Mouse (Mus musculus): ENCODE results near the gene Anks3. TPM values are rescaled to one million over a fixed set of nuclear protein-coding genes. Genes with fewer than 3 reads are reported as not detected.
A peak's percentile ranks its signal among the peaks of the same experiment; 100 is the strongest.

Gene Anks3
- polyA plus RNA-seq (2012; ENCODE audit: insufficient read depth, insufficient read length, missing spikeins), result 12.0 and 14.1 TPM in 2 replicates

DNA sequence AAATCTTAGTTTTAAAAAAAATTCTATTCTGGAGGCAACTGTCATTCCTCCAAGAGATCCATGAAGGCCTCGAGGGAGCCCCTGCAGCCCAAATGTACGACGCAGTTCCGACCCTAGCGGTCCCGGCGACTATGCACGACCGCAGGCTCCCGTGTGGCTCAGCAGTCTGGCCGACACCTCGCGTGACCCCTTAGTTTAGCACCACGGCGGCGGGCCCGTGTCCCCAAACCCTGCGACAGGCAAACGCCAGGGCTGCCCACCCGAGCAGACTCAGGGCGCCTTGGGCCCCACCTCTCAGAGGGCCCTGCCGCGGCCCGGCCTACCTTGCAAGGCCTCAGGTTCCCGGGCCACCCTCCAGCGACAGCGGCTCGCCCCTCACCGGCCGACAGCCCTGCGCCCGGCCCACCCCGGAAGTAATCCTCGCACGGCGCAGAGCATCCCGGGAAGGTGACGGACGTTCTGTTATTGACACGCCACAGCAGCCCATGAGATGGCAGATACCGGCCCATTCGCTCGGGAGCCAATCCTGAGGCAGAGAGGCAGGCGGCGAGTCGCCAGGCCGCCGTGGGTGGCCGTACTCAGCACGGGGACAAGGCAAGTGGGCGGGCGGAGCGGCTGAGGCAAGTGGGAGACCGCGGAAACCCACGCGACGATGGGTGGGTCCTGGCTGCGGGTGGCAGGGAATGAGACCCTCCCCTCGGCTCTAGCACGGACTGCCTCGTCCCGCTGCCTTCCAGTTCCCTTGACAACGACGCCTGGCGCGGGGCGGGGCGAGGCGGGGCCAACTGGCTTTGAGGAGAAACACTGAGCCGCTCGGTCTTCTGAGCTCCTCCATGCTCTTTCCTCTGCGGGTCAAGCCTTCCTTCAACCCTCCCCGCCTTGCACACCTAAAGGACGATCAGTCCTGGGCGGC is at the start of gene Anks3:
Gene Anks3 (minus strand): TSS at position 409 of the 913 bp plus-strand sequence.
- H3K4me1 ChIP-seq (ENCODE audit: control insufficient read depth, insufficient read depth, insufficient read length, low read length), result peaks cover 4% of the 10 kb centered on the region
- peak within 1 kb of the TSS; percentile 69 for H3K4me3 ChIP-seq (ENCODE audit: insufficient read depth, low read depth, low read length)
- peak within 1 kb of the TSS; percentile 46 for H3K27ac ChIP-seq (replicated peaks; ENCODE audit: low read depth, low read length)

DNA sequence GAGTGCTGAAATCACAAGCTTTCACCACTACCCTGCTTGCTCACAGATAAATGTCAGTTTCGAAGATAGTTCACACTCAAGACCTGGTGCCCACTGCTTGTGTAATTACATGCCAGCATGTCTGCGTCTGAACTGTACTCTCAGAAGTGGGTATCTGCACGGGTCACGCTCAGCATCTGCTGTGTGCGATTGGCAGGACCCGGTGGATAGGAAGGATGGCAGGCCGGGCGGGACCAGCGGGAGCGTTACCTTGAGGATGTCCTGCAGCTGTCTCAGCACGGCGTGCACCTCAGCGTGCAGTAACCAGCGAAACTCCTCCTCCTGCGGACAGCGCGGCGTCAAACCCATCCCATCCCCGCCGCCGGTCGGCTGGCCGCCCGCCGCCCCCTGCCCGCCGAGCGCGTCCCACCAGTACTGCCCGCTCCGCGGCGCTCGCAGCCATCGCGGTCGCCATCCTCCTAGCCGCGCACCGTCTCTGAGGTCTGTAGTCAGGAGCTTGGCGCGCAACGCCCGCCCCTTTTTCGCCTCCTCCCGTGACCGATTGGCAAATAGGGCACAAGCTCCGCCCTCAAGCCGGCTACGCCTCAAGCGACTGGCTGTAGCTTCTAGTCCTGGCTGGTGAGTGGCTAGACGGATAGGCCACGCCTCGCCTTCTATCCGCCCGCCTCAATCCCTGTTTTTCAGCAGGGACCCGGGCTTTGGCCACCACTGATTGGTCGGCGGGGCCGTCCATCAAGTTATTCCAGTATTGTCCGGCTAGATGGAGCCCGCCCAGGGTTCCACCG is 49.2 kb upstream of the Anks3 start, which contains the start of gene Rogdi:
Gene Rogdi (minus strand): TSS at position 500 of the 785 bp plus-strand sequence.
- H3K4me3 ChIP-seq (ENCODE audit: insufficient read depth, low read depth, low read length), result peak within 1 kb of the TSS; percentile 67
- H3K4me1 ChIP-seq (ENCODE audit: control insufficient read depth, insufficient read depth, insufficient read length, low read length), result peaks cover 6% of the 10 kb centered on the region
- no peak within 1 kb of the TSS for H3K27ac ChIP-seq (replicated peaks; ENCODE audit: low read depth, low read length)

DNA sequence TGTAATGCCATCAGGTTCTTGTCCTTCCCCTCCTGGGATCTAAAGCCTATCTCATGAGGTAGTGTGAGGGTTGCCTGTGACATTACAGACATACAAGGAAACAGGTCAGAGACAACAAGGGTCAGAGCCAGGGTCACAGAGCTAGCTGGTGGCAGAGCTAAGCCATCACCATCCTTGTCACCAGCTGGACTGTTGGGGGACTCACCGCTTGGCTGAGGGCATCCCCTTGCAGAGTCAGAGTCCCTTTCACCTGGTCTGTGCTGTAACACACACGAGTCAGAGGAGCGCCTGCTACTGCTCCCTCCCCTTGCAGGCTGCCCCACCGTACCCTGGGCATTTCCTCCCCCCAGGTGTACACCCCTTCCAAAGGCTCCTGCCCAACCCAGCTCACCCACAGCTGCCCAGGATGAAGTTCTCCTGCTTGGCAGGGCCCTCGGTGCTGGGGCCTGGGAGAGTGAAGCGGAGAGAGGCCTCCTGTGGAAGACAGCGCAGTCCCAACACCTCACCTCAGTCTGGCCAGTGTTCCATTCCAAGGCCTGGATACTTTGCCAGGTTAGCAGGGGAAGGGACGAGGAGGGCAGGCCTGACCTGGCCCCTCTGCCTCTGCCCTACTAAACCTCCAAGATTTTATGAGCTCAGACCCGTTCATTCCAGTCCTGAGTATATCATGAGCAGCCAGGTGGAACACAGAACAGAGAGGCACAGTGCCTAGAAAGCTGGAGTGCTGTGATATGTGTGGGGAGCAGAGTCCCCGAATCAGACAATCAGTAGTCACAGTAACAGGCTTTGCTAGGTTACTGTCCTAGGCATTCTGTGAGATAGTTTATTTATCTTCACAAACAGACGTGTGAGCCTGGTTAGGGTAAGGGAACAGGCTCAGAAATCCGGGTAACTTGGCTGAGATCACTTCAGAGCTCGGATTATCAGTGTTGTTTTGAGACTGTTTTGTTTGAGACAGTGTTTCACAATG is 48.3 kb upstream of the Anks3 start:
- H3K27ac ChIP-seq (replicated peaks; ENCODE audit: low read depth, low read length), result no peak overlapping the region
- peaks cover 6% of the 10 kb centered on the region for H3K4me1 ChIP-seq (ENCODE audit: control insufficient read depth, insufficient read depth, insufficient read length, low read length)
- peak overlapping the region; percentile 67 for H3K4me3 ChIP-seq (ENCODE audit: insufficient read depth, low read depth, low read length)

- Histone ChIP-seq H3K4me1 (ENCODE audit: control insufficient read depth, insufficient read depth, insufficient read length, low read length) (peaks cover 6% of the 10 kb centered on the region), H3K4me3 (ENCODE audit: insufficient read depth, low read depth, low read length) (no peak overlapping the region), H3K27ac (replicated peaks; ENCODE audit: low read depth, low read length) (no peak overlapping the region)
Observed at GRCm38 (mm10) chr16:5011285-5011684, 47.3 kb upstream of the Anks3 start.

DNA sequence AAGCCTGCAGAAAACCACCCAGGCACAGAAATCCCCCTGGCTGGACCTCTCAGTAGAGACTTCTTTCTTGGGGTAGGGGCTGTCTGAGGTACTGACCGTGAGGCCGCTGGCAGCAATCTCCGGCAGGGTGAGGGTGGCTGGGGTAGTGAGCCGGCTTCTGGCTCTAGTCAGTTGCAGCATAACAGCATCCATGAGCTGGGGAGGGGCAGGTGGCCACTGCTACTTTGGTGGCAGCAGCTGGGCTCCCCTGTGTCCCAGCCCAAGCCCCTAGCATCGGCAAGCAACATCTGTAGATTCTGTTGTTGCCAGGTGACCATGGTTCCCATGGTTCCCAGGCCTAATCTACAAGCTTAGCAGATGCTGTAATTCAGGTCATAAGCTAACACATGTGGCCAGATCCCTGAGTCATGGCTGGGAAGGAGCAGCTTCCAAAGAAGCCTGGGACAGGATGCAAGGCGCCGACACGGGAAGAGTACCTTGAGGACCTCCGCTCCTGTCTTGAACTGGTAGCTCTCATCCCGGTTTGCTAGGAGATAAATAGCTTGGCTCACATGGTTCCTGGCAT is 46.4 kb upstream of the Anks3 start:
- no peak overlapping the region for H3K27ac ChIP-seq (replicated peaks; ENCODE audit: low read depth, low read length)
- no peak overlapping the region for H3K4me3 ChIP-seq (ENCODE audit: insufficient read depth, low read depth, low read length)
- H3K4me1 ChIP-seq (ENCODE audit: control insufficient read depth, insufficient read depth, insufficient read length, low read length), result peaks cover 6% of the 10 kb centered on the region

- peaks cover 6% of the 10 kb centered on the region for H3K4me1 ChIP-seq (ENCODE audit: control insufficient read depth, insufficient read depth, insufficient read length, low read length)
- no peak overlapping the region for H3K27ac ChIP-seq (replicated peaks; ENCODE audit: low read depth, low read length)
- no peak overlapping the region for H3K4me3 ChIP-seq (ENCODE audit: insufficient read depth, low read depth, low read length)
Observed at GRCm38 (mm10) chr16:5008076-5008475, 44.1 kb upstream of the Anks3 start.

- H3K27ac ChIP-seq (replicated peaks; ENCODE audit: low read depth, low read length), result no peak overlapping the region
- H3K4me3 ChIP-seq (ENCODE audit: insufficient read depth, low read depth, low read length), result no peak overlapping the region
- H3K4me1 ChIP-seq (ENCODE audit: control insufficient read depth, insufficient read depth, insufficient read length, low read length), result peaks cover 6% of the 10 kb centered on the region
Observed at GRCm38 (mm10) chr16:5007492-5007891, 43.5 kb upstream of the Anks3 start.

- Histone ChIP-seq H3K4me1 (ENCODE audit: control insufficient read depth, insufficient read depth, insufficient read length, low read length) (peaks cover 1% of the 10 kb centered on the region; the same call in 1 of the 2 replicates), H3K27ac (replicated peaks; ENCODE audit: low read depth, low read length) (no peak within 1 kb of the TSS), H3K4me3 (ENCODE audit: insufficient read depth, low read depth, low read length) (no peak within 1 kb of the TSS)
Observed at GRCm38 (mm10) chr16:5007067-5007466, 43.1 kb upstream of the Anks3 start, which contains the start of gene Smim22. TSS of gene Smim22 (plus strand) at chr16:5007288.

- H3K27ac ChIP-seq (replicated peaks; ENCODE audit: low read depth, low read length), result no peak overlapping the region
- H3K4me3 ChIP-seq (ENCODE audit: insufficient read depth, low read depth, low read length), result no peak overlapping the region
- peaks cover 9% of the 10 kb centered on the region for H3K4me1 ChIP-seq (ENCODE audit: control insufficient read depth, insufficient read depth, insufficient read length, low read length)
Observed at GRCm38 (mm10) chr16:5000611-5001010, 36.6 kb upstream of the Anks3 start.

- Histone ChIP-seq H3K4me1 (ENCODE audit: control insufficient read depth, insufficient read depth, insufficient read length, low read length) (peaks cover 9% of the 10 kb centered on the region), H3K4me3 (ENCODE audit: insufficient read depth, low read depth, low read length) (no peak overlapping the region)
Observed at GRCm38 (mm10) chr16:4998984-4999383, 35.0 kb upstream of the Anks3 start.

DNA sequence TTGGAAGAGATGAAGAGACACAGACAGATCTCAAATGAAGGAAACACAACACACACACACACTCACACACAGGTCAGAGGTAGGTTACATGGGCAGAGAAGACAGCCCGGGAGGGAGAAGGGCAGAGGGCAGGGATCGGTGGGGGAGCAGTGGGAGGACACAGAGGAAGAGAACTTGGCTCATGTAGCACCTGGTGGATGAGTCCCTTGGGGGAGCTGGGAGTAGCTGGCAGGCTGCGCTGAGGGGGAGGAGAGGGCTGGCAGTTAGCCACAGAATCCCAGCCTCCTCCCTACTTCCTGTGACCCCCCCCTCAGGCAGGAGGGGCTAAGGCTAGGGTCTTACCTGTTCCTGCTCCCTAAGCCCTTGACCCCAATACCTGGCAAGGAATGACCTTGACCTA is 33.5 kb upstream of the Anks3 start, which contains the start of gene Sept12:
Gene Sept12 (minus strand): TSS at position 300 of the 400 bp plus-strand sequence.
- Histone ChIP-seq H3K27ac (replicated peaks; ENCODE audit: low read depth, low read length) (no peak within 1 kb of the TSS), H3K4me1 (ENCODE audit: control insufficient read depth, insufficient read depth, insufficient read length, low read length) (peaks cover 9% of the 10 kb centered on the region), H3K4me3 (ENCODE audit: insufficient read depth, low read depth, low read length) (no peak within 1 kb of the TSS)

More at GRCm38 (mm10) chr16:4998984-4999383, 35.0 kb upstream of the Anks3 start:
- H3K27ac ChIP-seq (replicated peaks; ENCODE audit: low read depth, low read length), result no peak overlapping the region

- Histone ChIP-seq H3K27ac (replicated peaks; ENCODE audit: low read depth, low read length) (no peak overlapping the region), H3K4me1 (ENCODE audit: control insufficient read depth, insufficient read depth, insufficient read length, low read length) (peaks cover 9% of the 10 kb centered on the region), H3K4me3 (ENCODE audit: insufficient read depth, low read depth, low read length) (no peak overlapping the region)
Observed at GRCm38 (mm10) chr16:4993276-4993675, 29.3 kb upstream of the Anks3 start.

DNA sequence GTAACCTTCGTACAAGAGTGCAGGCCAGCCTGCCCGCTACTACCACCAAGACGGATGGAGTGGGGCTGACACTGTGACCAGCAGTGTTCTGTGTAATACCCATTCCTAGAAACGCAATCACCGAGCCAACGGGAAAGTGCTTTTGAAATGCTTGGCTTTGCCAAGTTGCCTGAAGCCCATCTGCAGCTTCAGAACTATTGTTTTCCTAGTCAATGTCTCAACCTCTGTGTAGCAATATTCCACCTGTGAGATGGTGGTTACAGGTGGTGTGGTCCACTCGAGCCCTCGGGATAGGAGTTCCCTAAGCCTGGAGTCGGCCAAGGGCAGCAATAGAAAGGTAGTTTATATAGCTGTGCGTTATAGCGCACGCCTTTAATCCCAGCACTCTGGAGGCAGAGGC is 20.7 kb upstream of the Anks3 start:
- no peaks in the 10 kb centered on the region for H3K4me1 ChIP-seq (ENCODE audit: control insufficient read depth, insufficient read depth, insufficient read length, low read length)
- H3K27ac ChIP-seq (replicated peaks; ENCODE audit: low read depth, low read length), result no peak overlapping the region

More for the DNA sequence above, 20.7 kb upstream of the Anks3 start:
- no peak overlapping the region for H3K4me3 ChIP-seq (ENCODE audit: insufficient read depth, low read depth, low read length)

Data from brown adipose tissue, adult 24 weeks (tissue).